Mouse (Mus musculus) MEL (cell line): ENCODE results near the gene Akt3. TPM values are rescaled to one million over a fixed set of nuclear protein-coding genes. Genes with fewer than 3 reads are reported as not detected.

Experiments
- DNase-seq: peaks from one replicate; pipeline ENCODE4 v3.0.0; 2011; ENCODE audit warnings: low read depth, low spot score
- H3K27ac ChIP-seq: 2 replicates; pipeline ENCODE4 v1.5.1; 2012; ENCODE audit warnings: low read depth, mild to moderate bottlenecking, control low read depth, low read length, moderate library complexity; ENCODE audit not compliant: control insufficient read depth
- H3K27me3 ChIP-seq, 2 experiments: fragments of 150-350 bp in 1 of 2; sonication (generic) in 1 of 2; 2 replicates each; pipeline ENCODE4 v1.6.1; 2012; ENCODE audit warnings: low read length in 2 of 2, mild to moderate bottlenecking in 2 of 2, improper control_type of control experiment in 1 of 2, moderate library complexity in 1 of 2; ENCODE audit not compliant: insufficient read depth in 2 of 2, control insufficient read depth in 1 of 2
- H3K36me3 ChIP-seq, 2 experiments: 2 replicates each; pipeline ENCODE4 v1.6.1; 2012 to 2014; ENCODE audit warnings: low read length in 2 of 2, improper control_type of control experiment in 1 of 2, inconsistent platforms in 1 of 2, mild to moderate bottlenecking in 1 of 2; ENCODE audit not compliant: insufficient read depth in 2 of 2, control insufficient read depth in 1 of 2
- H3K4me1 ChIP-seq, 2 experiments: fragments of 150-350 bp in 1 of 2; sonication (generic) in 1 of 2; 2 replicates each; pipeline ENCODE4 v1.6.1; 2012; ENCODE audit warnings: low read length in 2 of 2, improper control_type of control experiment in 1 of 2, mild to moderate bottlenecking in 1 of 2; ENCODE audit not compliant: insufficient read depth in 2 of 2, control insufficient read depth in 1 of 2
- H3K4me3 ChIP-seq, 2 experiments: fragments of 150-350 bp in 1 of 2; sonication (generic) in 1 of 2; 2 replicates each; pipeline ENCODE4 v1.5.1; 2012; ENCODE audit warnings: low read depth in 2 of 2, low read length in 2 of 2, mild to moderate bottlenecking in 2 of 2, moderate library complexity in 2 of 2, control low read depth in 1 of 2, improper control_type of control experiment in 1 of 2; ENCODE audit not compliant: control insufficient read depth in 1 of 2, insufficient read depth in 1 of 2
- H3K79me2 ChIP-seq: 2 replicates; pipeline ENCODE4 v1.6.1; 2012; ENCODE audit warnings: mild to moderate bottlenecking, low read length, moderate library complexity; ENCODE audit not compliant: control insufficient read depth, poor library complexity, insufficient read depth
- H3K9ac ChIP-seq: 2 replicates; pipeline ENCODE4 v1.6.1; 2012; ENCODE audit warnings: low read depth, mild to moderate bottlenecking, control low read depth, low read length, moderate library complexity; ENCODE audit not compliant: control insufficient read depth, poor library complexity, severe bottlenecking
- H3K9me3 ChIP-seq: fragments of 150-350 bp; sonication (generic); replicated peaks from 2 replicates; pipeline ENCODE4 v1.6.1; 2012; ENCODE audit warnings: mild to moderate bottlenecking, low read length, improper control_type of control experiment, moderate library complexity; ENCODE audit not compliant: insufficient read depth
- BHLHE40 ChIP-seq: IDR thresholded peaks from 2 replicates; pipeline ENCODE4 v1.6.1; 2012; ENCODE audit warnings: low read depth, mild to moderate bottlenecking, inconsistent platforms, low read length, improper control_type of control experiment, borderline replicate concordance
- CTCF ChIP-seq, 3 experiments: IDR thresholded peaks in 2 of 3; conservative IDR thresholded peaks in 1 of 3; 2 replicates each; pipeline ENCODE4 v1.5.1; 2011 to 2012; ENCODE audit warnings: low read length in 3 of 3, low read depth in 2 of 3, mild to moderate bottlenecking in 2 of 3, improper control_type of control experiment in 1 of 3, inconsistent platforms in 1 of 3, mixed read lengths in 1 of 3, moderate library complexity in 1 of 3; ENCODE audit not compliant: control insufficient read depth in 1 of 3, insufficient read depth in 1 of 3, poor library complexity in 1 of 3, severe bottlenecking in 1 of 3
- ELF1 ChIP-seq: IDR thresholded peaks from 2 replicates; pipeline ENCODE4 v1.6.1; 2014; ENCODE audit warnings: low read depth, mild to moderate bottlenecking, inconsistent platforms, low read length, improper control_type of control experiment, moderate library complexity
- GATA1 ChIP-seq: IDR thresholded peaks from 2 replicates; pipeline ENCODE4 v1.6.1; 2011; ENCODE audit warnings: low read depth, low read length, improper control_type of control experiment
- HCFC1 ChIP-seq: IDR thresholded peaks from 2 replicates; pipeline ENCODE4 v1.6.1; 2012; ENCODE audit warnings: low read depth, mild to moderate bottlenecking, inconsistent platforms, low read length, improper control_type of control experiment, moderate library complexity
- MAFK ChIP-seq: IDR thresholded peaks from 2 replicates; pipeline ENCODE4 v1.6.1; 2011; ENCODE audit warnings: low read depth, mild to moderate bottlenecking, low read length, improper control_type of control experiment, borderline replicate concordance
- MAZ ChIP-seq: IDR thresholded peaks from 2 replicates; pipeline ENCODE4 v1.6.1; 2012; ENCODE audit warnings: low read depth, mild to moderate bottlenecking, inconsistent platforms, low read length, improper control_type of control experiment
- MXI1 ChIP-seq: IDR thresholded peaks from 2 replicates; pipeline ENCODE4 v1.6.1; 2011; ENCODE audit warnings: mild to moderate bottlenecking, low read depth, low read length, improper control_type of control experiment
- MYC ChIP-seq: IDR thresholded peaks from 2 replicates; pipeline ENCODE4 v1.6.1; 2011; ENCODE audit warnings: low read depth, mild to moderate bottlenecking, low read length, improper control_type of control experiment, moderate library complexity
- NRF1 ChIP-seq: IDR thresholded peaks from 2 replicates; pipeline ENCODE4 v1.6.1; 2014; ENCODE audit warnings: low read depth, mild to moderate bottlenecking, inconsistent platforms, low read length, improper control_type of control experiment, moderate library complexity; ENCODE audit not compliant: poor library complexity, insufficient read depth, severe bottlenecking
- POLR2A ChIP-seq, 2 experiments: IDR thresholded peaks; 2 replicates each; pipeline ENCODE4 v1.6.1; 2011 to 2012; ENCODE audit warnings: low read length in 2 of 2, mild to moderate bottlenecking in 2 of 2, control low read depth in 1 of 2, improper control_type of control experiment in 1 of 2, low read depth in 1 of 2, moderate library complexity in 1 of 2; ENCODE audit not compliant: control insufficient read depth in 1 of 2, insufficient read depth in 1 of 2, poor library complexity in 1 of 2
- POLR2AphosphoS2 ChIP-seq: IDR thresholded peaks from 2 replicates; pipeline ENCODE4 v1.6.1; 2011; ENCODE audit warnings: low read length, improper control_type of control experiment
- POLR2AphosphoS5 ChIP-seq: IDR thresholded peaks from 2 replicates; pipeline ENCODE4 v1.6.1; 2012; ENCODE audit warnings: low read depth, borderline replicate concordance, mild to moderate bottlenecking, inconsistent platforms, low read length, moderate library complexity, mixed read lengths
- TCF12 ChIP-seq: IDR thresholded peaks from 2 replicates; pipeline ENCODE4 v1.6.1; 2014; ENCODE audit warnings: low read depth, mild to moderate bottlenecking, inconsistent platforms, low read length, improper control_type of control experiment, moderate library complexity
- USF1 ChIP-seq: IDR thresholded peaks from 2 replicates; pipeline ENCODE4 v1.6.1; 2014; ENCODE audit warnings: low read depth, mild to moderate bottlenecking, inconsistent platforms, low read length, improper control_type of control experiment, moderate library complexity
- ZC3H11A ChIP-seq: IDR thresholded peaks from 2 replicates; pipeline ENCODE4 v1.6.1; 2012; ENCODE audit warnings: low read depth, mild to moderate bottlenecking, inconsistent platforms, low read length, improper control_type of control experiment
- ZMIZ1 ChIP-seq: IDR thresholded peaks from 2 replicates; pipeline ENCODE4 v1.6.1; 2012; ENCODE audit warnings: low read depth, mild to moderate bottlenecking, inconsistent platforms, low read length, improper control_type of control experiment, moderate library complexity
- ZNF384 ChIP-seq: IDR thresholded peaks from 2 replicates; pipeline ENCODE4 v1.6.1; 2012; ENCODE audit warnings: low read depth, mild to moderate bottlenecking, inconsistent platforms, low read length, improper control_type of control experiment
- polyA plus RNA-seq, 2 experiments: library from polyadenylated mRNA; stranded (reverse) in 1 of 2; unstranded in 1 of 2; fragments of >175 nt in 1 of 2; fragments of >200 nt in 1 of 2; gene quantifications; 2 replicates each; pipeline versions ENCODE4 v1.2.1 to v1.2.4; 2012; ENCODE audit warnings: low replicate concordance in 2 of 2, low read depth in 1 of 2; ENCODE audit not compliant: insufficient read length in 2 of 2, insufficient read depth in 1 of 2, missing spikeins in 1 of 2
- total RNA-seq: library from RNA; depleted of rRNA; stranded (reverse); fragments of 300-350 nt; gene quantifications from 2 replicates; pipeline ENCODE4 v1.2.3, GENCODE M21; 2012

Akt3 gene
- total and polyA plus RNA-seq, 3 experiments, result 3.5 to 6.2 TPM; not detected in 1

DNA sequence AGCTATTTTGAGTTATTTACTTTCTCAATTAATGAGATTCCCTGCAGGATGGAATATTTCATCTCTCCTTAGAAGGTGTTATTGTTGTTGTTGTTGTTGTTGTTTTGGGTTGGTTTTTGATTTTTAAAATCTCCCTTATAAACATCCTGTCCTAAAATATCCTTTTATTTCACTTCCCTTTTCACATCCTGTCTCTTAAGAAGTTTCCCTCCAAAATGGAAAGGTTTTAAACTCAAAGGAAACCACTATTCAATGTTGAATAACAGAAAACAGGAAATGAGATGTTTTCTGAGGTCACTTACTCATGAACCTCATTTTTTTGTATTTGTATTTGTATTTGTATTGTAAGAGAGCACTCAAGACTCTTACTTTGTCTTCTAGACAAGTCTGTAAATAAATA, 23.9 kb upstream of the Akt3 start:
- Histone ChIP-seq H3K9me3 (no peaks in the 10 kb centered on the region), H3K79me2 (no peaks in the 10 kb centered on the region), H3K4me3 (no peak overlapping the region)
- no peak for TF ChIP-seq ELF1
- no peak for TF ChIP-seq GATA1
- TF ChIP-seq NRF1, result no peak
- TF ChIP-seq BHLHE40, result no peak
- TF ChIP-seq CTCF (IDR thresholded peaks at IDR 0.05 in 2 of 3, conservative IDR thresholded peaks at IDR 0.05 in 1 of 3; ENCODE audit: control insufficient read depth in 1 of 3, insufficient read depth in 1 of 3, low read depth in 2 of 3, low read length in 3 of 3, poor library complexity in 1 of 3, severe bottlenecking in 1 of 3), result no peak
- TF ChIP-seq POLR2AphosphoS5, result no peak
- no peak for TF ChIP-seq MYC
- TF ChIP-seq ZNF384, result no peak
- no peak for TF ChIP-seq USF1
- no peak for TF ChIP-seq MAFK
- no peak for TF ChIP-seq HCFC1
- TF ChIP-seq POLR2A (IDR thresholded peaks at IDR 0.05; ENCODE audit: control insufficient read depth in 1 of 2, insufficient read depth in 1 of 2, low read depth in 1 of 2, low read length in 2 of 2, poor library complexity in 1 of 2), result no peak
- no peak for TF ChIP-seq ZC3H11A
- TF ChIP-seq, all 39 proteins: peak for 0
- DNase-seq, result no peak
- no peaks in the 10 kb centered on the region; a peak in 1 of 4 replicates for H3K4me1 ChIP-seq
- no peaks in the 10 kb centered on the region for H3K36me3 ChIP-seq
- no peak overlapping the region for H3K27ac ChIP-seq
- H3K9ac ChIP-seq, result no peak overlapping the region
- H3K27me3 ChIP-seq, result no peaks in the 10 kb centered on the region; a peak in 1 of 4 replicates

DNA sequence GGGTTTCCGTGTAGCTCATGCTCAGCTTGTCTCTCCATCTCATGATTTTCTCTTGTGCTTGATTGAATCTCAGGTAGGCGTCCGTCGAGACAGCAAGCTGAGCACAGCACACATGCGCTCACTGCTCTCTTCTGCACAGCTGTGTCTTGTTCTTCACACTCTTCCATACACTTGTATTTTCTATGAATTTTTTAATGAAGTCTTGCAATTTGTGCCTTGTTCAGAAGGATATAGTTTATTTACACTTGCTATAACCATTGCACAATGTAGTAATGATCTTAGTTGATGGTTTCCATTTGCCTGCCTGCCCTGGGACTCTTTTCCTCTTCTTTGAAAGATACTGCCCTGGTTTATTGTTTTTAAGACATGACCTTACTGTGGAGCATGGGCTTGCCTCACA, 19.4 kb upstream of the Akt3 start:
- no peak overlapping the region for H3K4me3 ChIP-seq
- H3K27ac ChIP-seq, result no peak overlapping the region
- no peak overlapping the region for H3K9ac ChIP-seq
- H3K4me1 ChIP-seq, result no peaks in the 10 kb centered on the region; a peak in 1 of 4 replicates
- DNase-seq, result no peak
- H3K36me3 ChIP-seq, result no peaks in the 10 kb centered on the region
- H3K9me3 ChIP-seq, result no peaks in the 10 kb centered on the region
- no peaks in the 10 kb centered on the region for H3K79me2 ChIP-seq
- H3K27me3 ChIP-seq, result no peaks in the 10 kb centered on the region; a peak in 1 of 4 replicates
- TF ChIP-seq ZMIZ1 (no peak), CTCF (IDR thresholded peaks at IDR 0.05 in 2 of 3, conservative IDR thresholded peaks at IDR 0.05 in 1 of 3; ENCODE audit: control insufficient read depth in 1 of 3, insufficient read depth in 1 of 3, low read depth in 2 of 3, low read length in 3 of 3, poor library complexity in 1 of 3, severe bottlenecking in 1 of 3) (no peak), TCF12 (no peak), MAZ (no peak), POLR2AphosphoS2 (no peak), POLR2AphosphoS5 (no peak), MAFK (no peak), NRF1 (no peak), GATA1 (no peak), MYC (no peak), MXI1 (no peak), HCFC1 (no peak)
